Mouse (Mus musculus) forebrain, embryonic 15.5 days (tissue): ENCODE measurements around the gene Aco2. TPM values are rescaled to one million over a fixed set of nuclear protein-coding genes. Genes with fewer than 3 reads are reported as not detected.

ENCODE experiments used
- ATAC-seq: fragments of 200-750 bp; cut with Nextera tagmentation; replicated peaks from 2 replicates; pipeline ENCODE4 v1.8.0; 2017; ENCODE audit warnings: mild to moderate bottlenecking, moderate TSS enrichment, moderate library complexity
- H3K27ac ChIP-seq: fragments of 300-500 bp; sonication (generic); replicated peaks from 2 replicates; pipeline ENCODE4 v1.5.1; 2015; ENCODE audit warnings: mild to moderate bottlenecking, inconsistent platforms
- H3K27me3 ChIP-seq: fragments of 300-500 bp; sonication (generic); 2 replicates; pipeline ENCODE4 v1.6.1; 2015; ENCODE audit warnings: inconsistent platforms
- H3K36me3 ChIP-seq: fragments of 300-500 bp; sonication (generic); 2 replicates; pipeline ENCODE4 v1.6.1; 2015; ENCODE audit warnings: mild to moderate bottlenecking, inconsistent platforms
- H3K4me1 ChIP-seq: fragments of 300-500 bp; sonication (generic); 2 replicates; pipeline ENCODE4 v1.6.1; 2015; ENCODE audit warnings: inconsistent platforms
- H3K4me2 ChIP-seq: fragments of 300-500 bp; sonication (generic); replicated peaks from 2 replicates; pipeline ENCODE4 v1.6.1; 2015; ENCODE audit warnings: mild to moderate bottlenecking, inconsistent platforms
- H3K4me3 ChIP-seq: fragments of 300-500 bp; sonication (generic); 2 replicates; pipeline ENCODE4 v1.5.1; 2015; ENCODE audit warnings: mild to moderate bottlenecking, inconsistent platforms
- H3K9ac ChIP-seq: fragments of 300-500 bp; sonication (generic); replicated peaks from 2 replicates; pipeline ENCODE4 v1.6.1; 2015; ENCODE audit warnings: mild to moderate bottlenecking, inconsistent platforms
- H3K9me3 ChIP-seq: fragments of 300-500 bp; sonication (generic); 2 replicates; pipeline ENCODE4 v1.6.1; 2016; ENCODE audit warnings: inconsistent platforms
- whole genome bisulfite sequencing: fragments of 180-500 bp; shearing (Covaris S2); methylation state at CpG from one replicate; pipeline ENCODE4 v1.1.7; 2015; ENCODE audit warnings: mixed read lengths; 5-methylcytosine and 5-hydroxymethylcytosine counted together
- polyA plus RNA-seq: library from polyadenylated mRNA; unstranded; fragments of >200 nt; fragmentation: Nextera tagmentation; extraction: Ambion mirVana; gene quantifications from 2 replicates; pipeline ENCODE4 v1.2.1, GENCODE M21; 2015

The Aco2 gene
- polyA plus RNA-seq, 1 experiment from 2014 or later: 243 TPM

- no peak overlapping the region for H3K9ac ChIP-seq
- no peak overlapping the region for H3K4me3 ChIP-seq
- H3K27me3 ChIP-seq: no peaks in the 10 kb centered on the region
- no peak overlapping the region for H3K4me2 ChIP-seq
- no peaks in the 10 kb centered on the region for H3K9me3 ChIP-seq
- peaks cover 36% of the 10 kb centered on the region for H3K36me3 ChIP-seq
- no peaks in the 10 kb centered on the region for H3K4me1 ChIP-seq
- 86% methylated on average over 10 of the region's 10 CpGs for WGBS
- no peak overlapping the region for H3K27ac ChIP-seq
- no peak for ATAC-seq
These were observed 77.0 kb downstream of the Aco2 start for GRCm38 (mm10) chr15:81949076-81949475.

GRCm38 (mm10) chr15:81949476-81950131 is 77.5 kb downstream of the Aco2 start:
- Histone ChIP-seq H3K36me3 (peaks cover 41% of the 10 kb centered on the region), H3K9me3 (no peaks in the 10 kb centered on the region), H3K4me3 (no peak overlapping the region), H3K27ac (no peak overlapping the region), H3K9ac (no peak overlapping the region), H3K27me3 (no peaks in the 10 kb centered on the region), H3K4me1 (no peaks in the 10 kb centered on the region), H3K4me2 (no peak overlapping the region)
- WGBS: 76% methylated on average over 11 of the region's 11 CpGs
- no peak for ATAC-seq

- WGBS: 89% methylated on average over 5 of the region's 5 CpGs
- H3K4me1 ChIP-seq: no peaks in the 10 kb centered on the region
- no peak for ATAC-seq
- H3K9ac ChIP-seq: no peak overlapping the region
- H3K4me2 ChIP-seq: no peak overlapping the region
- H3K36me3 ChIP-seq: peaks cover 48% of the 10 kb centered on the region
- H3K4me3 ChIP-seq: no peak overlapping the region
- H3K27me3 ChIP-seq: no peaks in the 10 kb centered on the region
- H3K9me3 ChIP-seq: no peaks in the 10 kb centered on the region
- H3K27ac ChIP-seq: no peak overlapping the region
These were observed 78.6 kb downstream of the Aco2 start for GRCm38 (mm10) chr15:81950716-81951115.

GRCm38 (mm10) chr15:81951159-81951558 is 79.0 kb downstream of the Aco2 start:
- WGBS: 88% methylated on average over 9 of the region's 9 CpGs
- Histone ChIP-seq H3K27ac (no peak overlapping the region), H3K36me3 (peaks cover 48% of the 10 kb centered on the region), H3K4me3 (no peak overlapping the region), H3K9me3 (no peaks in the 10 kb centered on the region), H3K4me1 (no peaks in the 10 kb centered on the region), H3K4me2 (no peak overlapping the region), H3K27me3 (no peaks in the 10 kb centered on the region), H3K9ac (no peak overlapping the region)
- ATAC-seq: no peak

GRCm38 (mm10) chr15:81952310-81952709 is 80.2 kb downstream of the Aco2 start:
- 90% methylated on average over 4 of the region's 4 CpGs for WGBS
- Histone ChIP-seq H3K36me3 (peaks cover 39% of the 10 kb centered on the region), H3K9me3 (no peaks in the 10 kb centered on the region)

DNA sequence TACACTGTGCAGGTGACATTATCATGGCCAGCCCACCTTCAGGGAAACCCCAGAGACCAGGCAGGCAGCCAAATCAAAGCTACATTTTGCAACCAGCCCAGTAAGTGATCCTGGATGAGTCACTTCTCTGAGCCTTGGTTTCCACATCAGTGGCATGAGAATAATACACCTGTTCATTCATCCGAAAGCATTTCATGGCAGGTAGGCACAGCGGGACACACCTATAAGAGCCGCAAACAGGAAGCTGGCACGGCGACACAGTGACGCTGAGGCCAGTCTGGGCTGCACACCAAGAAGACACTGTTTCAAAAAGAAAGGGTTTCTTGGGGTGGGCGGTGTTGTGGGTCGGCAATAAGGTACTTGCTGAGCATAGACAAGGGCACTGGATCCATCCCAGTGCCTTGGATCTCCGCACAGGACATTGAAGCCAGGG is 82.1 kb downstream of the Aco2 start:
- ATAC-seq: no peak
- Histone ChIP-seq H3K27ac (no peak overlapping the region), H3K36me3 (peaks cover 36% of the 10 kb centered on the region), H3K4me1 (peaks cover 12% of the 10 kb centered on the region), H3K9ac (no peak overlapping the region), H3K27me3 (no peaks in the 10 kb centered on the region), H3K4me2 (no peak overlapping the region), H3K4me3 (no peak overlapping the region), H3K9me3 (no peaks in the 10 kb centered on the region)
- 91% methylated on average over 9 of the region's 9 CpGs for WGBS

More at GRCm38 (mm10) chr15:81952310-81952709, 80.2 kb downstream of the Aco2 start:
- H3K27ac ChIP-seq: no peak overlapping the region
- H3K4me3 ChIP-seq: no peak overlapping the region
- H3K4me1 ChIP-seq: peaks cover 4% of the 10 kb centered on the region; the same call in 1 of the 2 replicates
- H3K27me3 ChIP-seq: no peaks in the 10 kb centered on the region
- H3K9ac ChIP-seq: no peak overlapping the region
- ATAC-seq: no peak
- no peak overlapping the region for H3K4me2 ChIP-seq

- no peak for ATAC-seq
- 95% methylated on average over 6 of the region's 6 CpGs for WGBS
- peaks cover 36% of the 10 kb centered on the region for H3K36me3 ChIP-seq
These were observed 82.6 kb downstream of the Aco2 start for GRCm38 (mm10) chr15:81954716-81955115.

DNA sequence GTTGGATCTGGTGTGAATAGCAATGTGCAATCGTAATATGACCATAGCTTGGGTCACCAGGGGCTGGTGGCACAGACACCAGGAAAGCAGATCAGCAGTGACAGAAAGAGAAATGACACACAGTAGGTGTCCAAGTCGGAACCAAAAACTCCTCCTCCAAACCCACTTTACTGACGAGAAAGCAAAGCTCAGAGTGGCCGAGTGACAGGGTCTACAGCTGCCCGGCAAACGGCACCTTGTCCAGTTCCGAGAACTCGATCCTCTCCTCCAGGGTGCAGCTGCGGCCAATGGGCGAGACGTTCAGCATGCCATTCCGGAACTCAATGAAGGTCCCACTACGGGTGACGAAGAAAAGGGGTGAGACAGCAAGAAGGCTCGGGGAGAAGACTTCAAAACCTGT is 83.3 kb downstream of the Aco2 start:
- Histone ChIP-seq H3K4me1 (peaks cover 22% of the 10 kb centered on the region), H3K4me3 (no peak overlapping the region)

More at GRCm38 (mm10) chr15:81954716-81955115, 82.6 kb downstream of the Aco2 start:
- Histone ChIP-seq H3K4me1 (peaks cover 16% of the 10 kb centered on the region), H3K4me2 (no peak overlapping the region), H3K9ac (no peak overlapping the region), H3K9me3 (no peaks in the 10 kb centered on the region), H3K4me3 (no peak overlapping the region), H3K27ac (no peak overlapping the region), H3K27me3 (no peaks in the 10 kb centered on the region)

GRCm38 (mm10) chr15:81956457-81956856 is 84.3 kb downstream of the Aco2 start:
- 49% methylated on average over 8 of the region's 8 CpGs for WGBS
- Histone ChIP-seq H3K27ac (no peak overlapping the region), H3K9me3 (no peaks in the 10 kb centered on the region), H3K4me3 (no peak overlapping the region), H3K4me2 (no peak overlapping the region), H3K27me3 (no peaks in the 10 kb centered on the region), H3K9ac (no peak overlapping the region), H3K36me3 (peaks cover 23% of the 10 kb centered on the region), H3K4me1 (peaks cover 24% of the 10 kb centered on the region)
- no peak for ATAC-seq

More for the DNA sequence above, 83.3 kb downstream of the Aco2 start:
- no peak for ATAC-seq
- no peak overlapping the region for H3K27ac ChIP-seq
- no peak overlapping the region for H3K4me2 ChIP-seq
- WGBS: 94% methylated on average over 15 of the region's 15 CpGs
- H3K36me3 ChIP-seq: peaks cover 33% of the 10 kb centered on the region
- H3K9ac ChIP-seq: no peak overlapping the region
- no peaks in the 10 kb centered on the region for H3K9me3 ChIP-seq
- H3K27me3 ChIP-seq: no peaks in the 10 kb centered on the region

GRCm38 (mm10) chr15:81957598-81957997 is 85.5 kb downstream of the Aco2 start:
- no peak overlapping the region for H3K4me3 ChIP-seq
- H3K27me3 ChIP-seq: no peaks in the 10 kb centered on the region
- H3K4me2 ChIP-seq: no peak overlapping the region
- 87% methylated on average over 11 of the region's 11 CpGs for WGBS
- no peak for ATAC-seq
- H3K9me3 ChIP-seq: no peaks in the 10 kb centered on the region
- peaks cover 24% of the 10 kb centered on the region for H3K4me1 ChIP-seq
- no peak overlapping the region for H3K27ac ChIP-seq
- H3K9ac ChIP-seq: no peak overlapping the region
- peaks cover 14% of the 10 kb centered on the region for H3K36me3 ChIP-seq

- 90% methylated on average over 3 of the region's 3 CpGs for WGBS
These were observed 86.8 kb downstream of the Aco2 start for GRCm38 (mm10) chr15:81958906-81959305.

DNA sequence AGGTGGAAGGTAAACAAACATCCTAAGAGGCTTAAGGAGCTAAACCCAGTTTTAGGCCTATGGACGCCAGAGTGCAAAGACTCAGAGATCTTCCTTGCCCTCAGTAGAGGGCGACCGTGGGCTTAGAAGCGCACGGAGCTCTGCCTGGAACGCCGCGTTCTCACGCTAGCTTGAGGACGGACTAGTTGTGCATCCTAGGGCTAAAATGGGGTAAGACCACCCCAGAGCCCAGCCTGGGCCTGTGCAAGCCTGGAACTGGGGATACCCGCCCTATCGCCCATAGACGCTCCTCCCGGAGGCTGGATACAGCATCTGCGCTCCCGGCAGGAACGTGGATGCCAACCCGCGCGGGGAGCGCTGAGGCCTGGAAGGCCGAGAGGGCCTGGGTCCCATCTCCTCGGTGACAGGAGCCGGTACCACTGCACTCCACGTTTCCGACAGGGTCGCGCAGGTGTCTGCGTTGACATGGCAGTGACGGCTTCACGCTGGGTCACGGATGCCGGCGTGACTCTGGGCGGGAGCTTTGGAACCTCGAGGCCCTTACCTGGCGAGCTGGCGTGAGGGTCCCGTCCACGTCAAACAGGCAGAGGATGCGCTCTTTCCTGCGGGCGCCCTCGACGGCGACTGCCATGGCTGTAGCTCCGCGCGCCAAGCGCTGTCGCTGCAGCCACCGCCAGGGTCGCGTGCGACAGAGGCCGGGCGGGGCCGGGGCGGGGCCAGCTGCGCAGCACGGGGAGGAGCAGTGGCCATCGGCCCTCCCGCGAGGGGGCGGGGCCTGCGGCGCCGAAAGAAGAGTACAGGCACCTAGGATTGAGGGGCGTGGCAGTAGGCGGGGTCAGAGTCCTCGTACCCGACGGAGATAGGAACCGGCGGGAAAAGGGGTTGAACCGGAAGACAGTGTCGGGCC is 88.3 kb downstream of the Aco2 start, which contains the start of gene Pmm1:
Gene Pmm1 (minus strand): TSS at position 760 of the 907 bp plus-strand sequence.
- WGBS: under 1% methylated on average over 77 of the region's 77 CpGs
- peak within 1 kb of the TSS; percentile 88 for H3K4me2 ChIP-seq
- no peaks in the 10 kb centered on the region for H3K9me3 ChIP-seq
- H3K36me3 ChIP-seq: no peaks in the 10 kb centered on the region
- peaks cover 24% of the 10 kb centered on the region for H3K4me1 ChIP-seq
- peak; percentile 97 for ATAC-seq
- H3K4me3 ChIP-seq: peak within 1 kb of the TSS; percentile 76
- H3K9ac ChIP-seq: peak within 1 kb of the TSS; percentile 75
- no peaks in the 10 kb centered on the region for H3K27me3 ChIP-seq
- H3K27ac ChIP-seq: peak within 1 kb of the TSS; percentile 89

More at GRCm38 (mm10) chr15:81958906-81959305, 86.8 kb downstream of the Aco2 start:
- Histone ChIP-seq H3K27me3 (no peaks in the 10 kb centered on the region), H3K4me3 (no peak overlapping the region), H3K4me1 (peaks cover 24% of the 10 kb centered on the region), H3K4me2 (no peak overlapping the region), H3K9me3 (no peaks in the 10 kb centered on the region), H3K9ac (no peak overlapping the region), H3K36me3 (peaks cover 14% of the 10 kb centered on the region), H3K27ac (no peak overlapping the region)
- ATAC-seq: no peak
